Mouse (Mus musculus): ENCODE data around the gene Nelfa. TPM values are rescaled to one million over a fixed set of nuclear protein-coding genes. Genes with fewer than 3 reads are reported as not detected.
"Not testable (repeated sequence)": the region's sequence is repeated elsewhere in the genome, so short reads cannot be mapped to it uniquely, and the experiment has no call there.

Nelfa gene
- total RNA-seq, 2 experiments from 2014 or later = 18.2 to 22.7 TPM

- no peak for DNase-seq
Observed at GRCm38 (mm10) chr5:33920037-33920436, 16.2 kb downstream of the Nelfa start.

GRCm38 (mm10) chr5:33919466-33919865 is 16.7 kb downstream of the Nelfa start:
- DNase-seq = no peak

GRCm38 (mm10) chr5:33916616-33917015 is 19.6 kb downstream of the Nelfa start:
- not testable (repeated sequence) for DNase-seq

- DNase-seq = not testable (repeated sequence)
Observed at GRCm38 (mm10) chr5:33915031-33915430, 21.2 kb downstream of the Nelfa start.

- DNase-seq = no peak
Observed at GRCm38 (mm10) chr5:33903176-33903575, 33.0 kb downstream of the Nelfa start.

GRCm38 (mm10) chr5:33902696-33903095 is 33.5 kb downstream of the Nelfa start:
- no peak for DNase-seq

GRCm38 (mm10) chr5:33901278-33901677 is 34.9 kb downstream of the Nelfa start:
- DNase-seq = no peak

GRCm38 (mm10) chr5:33900701-33901263 is 35.4 kb downstream of the Nelfa start:
- DNase-seq = no peak

- DNase-seq = no peak
Observed at GRCm38 (mm10) chr5:33900101-33900500, 36.1 kb downstream of the Nelfa start.

GRCm38 (mm10) chr5:33899245-33899644 is 37.0 kb downstream of the Nelfa start:
- no peak for DNase-seq

GRCm38 (mm10) chr5:33898671-33899070 is 37.5 kb downstream of the Nelfa start:
- no peak for DNase-seq

- DNase-seq = no peak
Observed at GRCm38 (mm10) chr5:33897158-33897557, 39.1 kb downstream of the Nelfa start.

- DNase-seq = no peak
Observed at GRCm38 (mm10) chr5:33895116-33895515, 41.1 kb downstream of the Nelfa start.

- DNase-seq = no peak
Observed at GRCm38 (mm10) chr5:33893406-33893805, 42.8 kb downstream of the Nelfa start.

GRCm38 (mm10) chr5:33881118-33881517 is 55.1 kb downstream of the Nelfa start:
- no peak for DNase-seq

GRCm38 (mm10) chr5:33875472-33875871 is 60.7 kb downstream of the Nelfa start:
- no peak for DNase-seq

- DNase-seq = no peak
Observed at GRCm38 (mm10) chr5:33857693-33858092, 78.5 kb downstream of the Nelfa start.

- DNase-seq = peak; percentile 11
Observed at GRCm38 (mm10) chr5:33854019-33854418, 82.2 kb downstream of the Nelfa start.

- no peak for DNase-seq
Observed at GRCm38 (mm10) chr5:33853086-33853485, 83.1 kb downstream of the Nelfa start.

- no peak for DNase-seq
Observed at GRCm38 (mm10) chr5:33851466-33851865, 84.7 kb downstream of the Nelfa start.

Measured in adrenal gland, postnatal 10 days (tissue).